Mouse (Mus musculus): ENCODE results near the gene Tmem132a.
A peak's percentile ranks its signal among the peaks of the same experiment; 100 is the strongest.

The Tmem132a gene

DNA sequence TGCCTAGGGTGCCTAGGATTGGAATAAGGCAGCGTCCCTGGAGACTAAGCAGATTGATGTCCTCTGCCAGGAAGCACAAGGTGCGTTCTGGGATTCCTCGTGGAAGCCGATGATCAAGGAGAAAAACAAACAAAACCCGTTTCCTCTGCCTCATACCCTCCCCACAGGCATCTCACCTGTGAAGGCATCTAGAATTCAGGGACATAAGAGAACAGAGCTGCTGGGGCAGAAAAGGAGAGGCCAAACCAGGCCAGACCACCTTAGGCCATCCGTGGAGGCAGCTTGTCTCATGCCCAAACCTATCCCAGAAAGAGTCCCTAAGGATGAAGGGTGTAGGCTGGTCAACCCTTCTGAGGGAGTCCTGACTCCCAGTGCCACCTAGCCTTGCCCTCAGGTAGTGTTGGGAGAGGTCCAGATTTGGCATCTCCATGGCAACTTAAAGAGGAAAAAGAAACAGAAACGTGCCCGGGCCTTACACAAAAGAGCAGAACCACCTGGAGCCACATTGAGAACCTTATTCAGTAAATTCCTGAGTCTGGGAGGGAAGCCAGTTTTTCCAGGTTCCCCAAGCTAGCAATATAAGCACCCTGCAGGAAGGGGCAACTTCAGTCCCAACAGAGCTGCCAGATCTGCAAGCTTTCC, at the start of gene Tmem132a:
Tmem132a (minus strand) TSS at position 55 of the 642 bp plus-strand sequence.
- no peak for DNase-seq (ENCODE audit: low read depth, low spot score)

DNA sequence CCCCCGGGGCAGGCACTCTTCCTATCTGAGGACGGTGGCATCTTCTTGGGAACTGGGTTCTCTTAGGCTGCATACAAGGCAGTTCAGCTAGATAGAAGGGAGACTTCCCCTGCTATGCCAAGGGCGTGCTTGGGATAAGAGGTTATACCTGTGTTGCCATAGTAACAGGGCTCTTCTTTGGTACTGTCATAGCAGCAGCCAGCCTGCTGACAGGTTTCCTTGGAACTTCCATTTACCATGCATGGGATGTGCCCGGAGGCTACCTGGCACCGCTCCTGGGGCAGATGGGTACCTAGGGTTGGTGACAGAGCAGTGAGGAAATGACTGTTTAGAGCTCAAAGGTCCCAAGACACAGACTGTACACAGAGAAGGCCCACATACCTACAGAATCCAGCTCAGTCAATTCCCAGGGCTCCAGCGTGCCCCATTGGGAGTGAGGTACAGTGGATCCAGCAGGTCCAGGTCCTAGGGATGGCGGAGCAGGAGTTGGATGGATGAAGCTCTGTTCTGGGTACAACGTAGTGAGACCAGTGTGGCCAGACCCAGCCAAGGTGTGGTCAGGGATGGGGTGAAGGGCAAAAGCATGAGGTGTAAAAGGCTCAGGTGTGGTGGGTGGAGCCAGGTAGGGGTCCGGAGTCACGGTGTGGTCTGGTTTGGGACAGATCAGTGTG, 48.7 kb upstream of the Tmem132a start:
- DNase-seq (ENCODE audit: low read depth, low spot score) = no peak

DNA sequence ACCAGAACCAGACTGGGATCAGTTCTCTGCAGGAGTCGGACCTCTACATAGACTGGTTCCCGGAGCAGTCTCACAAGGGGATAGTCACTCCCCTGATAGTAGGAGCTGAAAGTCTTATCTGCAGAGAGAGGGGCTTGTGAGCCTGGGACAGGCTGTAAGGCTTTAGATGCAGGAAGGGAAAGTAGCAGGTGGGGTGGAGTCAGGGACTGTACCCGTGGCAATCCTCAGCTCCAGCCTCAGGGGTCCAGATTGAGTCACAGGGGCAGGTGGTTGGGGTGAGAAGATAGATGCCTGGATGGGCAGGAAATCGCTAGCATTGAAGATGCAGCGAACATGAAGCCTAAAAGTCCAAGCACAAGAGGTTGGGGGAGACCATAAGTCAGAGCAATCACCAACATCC, 46.8 kb upstream of the Tmem132a start:
- DNase-seq (ENCODE audit: low read depth, low spot score) = no peak

GRCm38 (mm10) chr19:10914870-10915269, 45.1 kb upstream of the Tmem132a start:
- DNase-seq (ENCODE audit: low read depth, low spot score) = no peak

DNA sequence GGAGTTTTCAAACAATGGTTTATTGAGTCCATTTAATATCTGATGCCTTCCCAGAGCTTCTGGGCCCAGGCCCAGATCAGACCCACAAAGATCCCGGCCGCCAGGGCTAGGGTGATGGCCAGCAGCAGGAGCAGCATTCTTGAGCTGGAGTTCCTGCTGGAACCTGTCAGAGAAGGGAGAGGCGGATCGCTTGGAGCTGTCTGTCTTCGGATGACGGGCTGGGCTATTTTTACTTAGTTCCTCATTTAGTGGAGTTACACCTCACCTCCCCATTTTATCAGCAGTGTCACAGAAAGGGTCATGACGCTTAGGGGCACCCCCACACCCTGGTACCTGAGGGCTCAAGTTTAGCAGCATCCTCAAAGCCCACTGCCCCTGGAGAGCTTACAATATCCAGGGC, 44.6 kb upstream of the Tmem132a start:
- DNase-seq (ENCODE audit: low read depth, low spot score) = peak; percentile 40

DNA sequence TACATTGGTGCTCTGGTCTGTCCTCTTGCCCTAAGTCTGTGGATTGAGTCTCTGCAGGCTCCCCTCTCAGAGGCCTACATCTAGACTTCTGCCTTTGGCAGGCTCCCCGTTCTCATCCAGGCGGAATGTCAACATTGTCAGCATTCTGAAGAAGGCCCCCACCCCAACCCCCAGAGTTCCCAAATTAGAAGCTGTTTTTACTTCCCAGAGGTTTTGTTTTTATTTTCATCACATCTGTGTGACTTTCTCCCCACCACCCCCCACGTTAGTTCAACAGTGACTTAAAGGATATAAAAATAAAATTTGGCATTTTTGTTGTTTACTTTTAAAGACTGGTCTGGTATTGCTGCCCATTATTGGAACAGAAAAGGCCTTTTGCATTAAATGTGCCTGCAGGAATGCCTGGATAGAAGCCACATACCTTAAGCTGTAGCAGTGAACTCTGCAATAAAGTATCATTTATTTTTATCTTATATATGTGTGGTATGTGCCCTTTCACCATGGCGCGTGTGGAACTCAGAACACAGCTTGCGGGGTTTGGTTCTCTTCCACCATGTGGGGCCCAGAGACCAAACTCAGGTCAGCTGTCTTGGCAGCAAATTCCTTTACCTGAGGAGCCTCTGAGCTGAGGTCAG, 39.5 kb upstream of the Tmem132a start:
- no peak for DNase-seq (ENCODE audit: low read depth, low spot score)

- peak; percentile 59 for DNase-seq (ENCODE audit: low read depth, low spot score)
Measured at GRCm38 (mm10) chr19:10907891-10908290, 38.2 kb upstream of the Tmem132a start.

DNA sequence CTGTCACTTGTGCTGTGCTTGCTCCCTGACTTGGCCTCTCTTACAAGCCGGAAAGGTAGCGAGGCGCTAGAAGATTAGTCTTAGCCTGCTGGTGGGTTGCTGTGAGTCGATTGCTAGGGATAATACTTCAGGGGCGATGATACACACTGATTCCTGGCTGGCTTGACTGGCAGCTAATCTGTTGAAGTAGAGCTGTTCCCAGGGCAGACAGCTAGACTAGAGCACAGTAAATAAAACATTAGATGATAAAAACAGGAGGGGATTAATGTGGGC, 35.9 kb upstream of the Tmem132a start:
- DNase-seq (ENCODE audit: low read depth, low spot score) = no peak

DNA sequence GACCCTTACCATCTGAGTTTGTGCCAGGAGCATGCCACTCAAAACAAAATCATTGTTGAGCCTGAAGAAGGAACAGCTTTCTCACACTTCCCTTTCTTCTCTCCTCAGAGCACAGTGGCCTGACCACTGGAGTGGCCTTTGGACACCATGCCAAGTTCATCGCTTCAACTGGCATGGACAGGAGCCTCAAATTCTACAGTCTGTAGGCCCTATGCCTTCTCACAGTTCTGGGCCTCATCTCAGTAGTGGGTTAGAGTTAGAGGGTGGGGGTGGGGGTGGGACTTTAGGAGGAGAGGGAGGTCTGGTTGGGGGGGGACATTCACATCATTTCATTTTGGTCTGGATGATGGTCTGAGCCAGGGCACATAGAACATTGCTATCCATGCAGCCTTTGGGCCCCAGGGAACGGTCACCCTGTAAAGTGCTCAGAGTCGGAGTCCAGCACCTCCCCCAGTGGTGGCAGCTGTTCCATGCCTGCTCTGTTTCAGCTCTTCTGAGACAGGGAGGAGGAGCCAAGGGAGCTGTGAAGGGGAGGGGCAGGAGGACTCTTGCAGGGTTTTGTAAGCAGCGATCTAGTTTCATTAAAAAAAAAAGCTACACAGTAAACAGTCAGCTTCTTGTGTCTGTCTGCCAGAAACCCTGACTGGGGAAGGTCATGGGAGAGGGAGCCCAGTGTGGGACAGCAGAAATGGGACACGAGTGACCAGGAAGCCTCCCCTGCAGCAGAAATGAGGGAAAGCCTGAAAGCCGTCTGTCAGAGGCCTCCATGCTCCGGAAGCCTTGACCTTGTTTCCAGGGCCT, 35.4 kb upstream of the Tmem132a start:
- peak; percentile 86 for DNase-seq (ENCODE audit: low read depth, low spot score)

DNA sequence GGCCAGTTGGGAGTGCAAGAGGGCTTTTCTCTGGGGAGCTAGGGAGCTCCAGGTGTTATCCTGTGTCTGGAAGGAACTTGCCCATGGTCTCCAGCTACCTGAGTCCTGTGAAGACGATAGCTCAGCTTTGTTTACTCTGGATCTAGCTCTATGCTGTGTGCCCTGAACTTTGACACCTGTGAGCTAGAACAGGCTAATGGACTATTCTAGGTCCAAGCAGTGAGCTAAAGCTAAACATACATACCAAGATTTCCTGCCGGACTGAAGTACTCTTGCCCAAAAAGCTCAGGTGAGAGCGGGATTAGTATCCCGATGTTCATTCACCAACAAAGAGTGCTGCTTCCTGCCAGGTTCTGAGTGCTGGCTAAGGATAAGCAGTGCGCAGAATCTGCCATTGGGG, 34.8 kb upstream of the Tmem132a start:
- no peak for DNase-seq (ENCODE audit: low read depth, low spot score)

DNA sequence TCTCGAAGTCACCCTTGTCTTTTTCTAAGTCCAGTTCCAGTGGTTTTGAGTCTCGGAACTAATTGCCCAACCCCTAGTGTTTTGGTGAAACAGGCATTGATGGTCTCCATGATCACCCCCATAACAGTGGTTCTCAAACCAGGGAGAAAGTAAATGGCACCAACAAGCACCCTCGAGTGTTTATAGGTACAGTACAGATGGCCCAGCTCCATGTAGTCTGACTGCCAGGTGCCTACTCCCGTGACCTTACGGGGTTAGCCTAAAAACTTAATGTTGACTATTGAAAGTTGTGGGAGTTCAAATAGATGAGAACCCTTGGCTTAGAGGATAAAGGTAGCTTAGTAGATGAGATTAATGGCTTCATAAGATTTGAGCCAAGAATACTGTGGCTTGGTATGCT, 31.3 kb upstream of the Tmem132a start:
- no peak for DNase-seq (ENCODE audit: low read depth, low spot score)

DNA sequence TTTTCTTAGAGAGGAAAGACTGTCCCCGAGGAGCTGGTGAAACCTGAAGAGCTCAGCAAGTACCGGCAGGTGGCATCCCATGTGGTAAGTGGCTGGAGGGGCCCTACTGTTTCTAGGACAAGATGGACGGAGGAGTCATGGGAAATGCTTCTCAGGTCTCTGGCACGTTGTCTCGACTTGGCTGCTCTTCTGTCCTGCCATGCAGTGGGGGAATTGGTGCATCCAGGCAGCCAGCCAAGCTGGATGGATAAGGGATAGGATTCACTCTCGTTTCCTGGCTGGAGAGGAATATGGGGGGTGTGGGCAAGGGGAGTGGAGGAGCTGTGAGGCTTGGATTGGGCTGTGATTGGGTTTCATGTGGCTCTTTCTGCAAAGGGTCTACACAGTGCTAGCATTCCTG, 30.6 kb upstream of the Tmem132a start:
- peak; percentile 87 for DNase-seq (ENCODE audit: low read depth, low spot score)

DNA sequence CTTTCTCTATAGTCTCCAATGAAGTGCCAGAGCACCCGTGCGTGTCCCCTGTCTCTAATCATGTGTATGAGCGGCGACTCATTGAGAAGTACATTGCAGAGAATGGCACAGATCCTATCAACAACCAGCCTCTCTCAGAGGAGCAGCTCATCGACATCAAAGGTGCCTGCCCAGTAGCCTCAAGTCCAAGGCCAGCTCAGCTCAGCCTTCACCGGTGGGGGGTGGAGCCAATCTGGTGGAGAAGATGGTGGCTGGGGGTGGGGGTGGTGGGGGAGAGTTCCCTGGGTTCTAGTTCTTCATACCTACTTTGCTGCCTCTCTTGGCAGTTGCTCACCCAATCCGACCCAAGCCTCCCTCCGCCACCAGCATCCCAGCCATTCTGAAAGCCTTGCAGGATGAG, 27.8 kb upstream of the Tmem132a start:
- no peak for DNase-seq (ENCODE audit: low read depth, low spot score)

GRCm38 (mm10) chr19:10896849-10897248, 27.1 kb upstream of the Tmem132a start:
- DNase-seq (ENCODE audit: low read depth, low spot score) = no peak

DNA sequence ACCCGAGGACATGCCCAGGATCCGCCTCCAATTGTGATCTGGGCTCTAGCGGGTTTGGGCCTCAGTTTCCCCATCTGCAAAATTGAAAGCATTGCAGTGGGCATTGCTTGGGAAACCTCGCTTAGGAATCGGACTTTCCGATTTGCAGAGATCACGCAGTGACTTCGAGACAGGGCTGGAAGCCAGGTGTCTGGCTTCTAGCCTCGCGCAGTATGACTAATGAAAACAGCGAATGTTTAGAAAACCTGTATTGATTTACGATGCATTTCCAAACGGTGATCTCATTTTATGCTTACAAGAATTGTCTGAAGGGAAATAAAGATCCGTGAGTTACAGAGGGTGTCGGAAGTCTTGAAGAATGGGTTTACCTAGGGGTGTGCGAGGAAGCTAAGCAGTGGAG, 26.0 kb upstream of the Tmem132a start:
- DNase-seq (ENCODE audit: low read depth, low spot score) = no peak

GRCm38 (mm10) chr19:10895016-10895528, 25.3 kb upstream of the Tmem132a start, which contains the start of gene Prpf19:
Prpf19 (plus strand) TSS chr19:10895231.
- DNase-seq (ENCODE audit: low read depth, low spot score) = peak; percentile 98

DNA sequence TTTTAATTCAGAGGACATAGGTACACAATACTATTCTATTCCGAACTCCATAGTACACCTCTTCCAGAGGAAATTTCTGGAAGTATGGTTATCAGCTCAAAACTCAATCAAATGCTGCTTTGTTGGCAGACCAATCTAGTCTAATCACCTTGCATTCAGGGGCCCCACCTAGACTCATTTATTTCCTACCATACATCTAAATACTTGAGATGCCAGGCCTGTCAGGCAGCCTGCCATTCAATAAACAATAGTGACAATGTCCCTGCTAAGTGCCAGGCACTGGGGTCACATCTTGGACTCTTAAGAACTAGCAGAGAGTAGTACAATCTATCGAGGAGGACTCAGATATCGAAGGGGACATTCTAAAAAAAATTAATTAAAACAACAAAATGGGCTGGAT, 22.5 kb upstream of the Tmem132a start:
- DNase-seq (ENCODE audit: low read depth, low spot score) = no peak

- peak; percentile 98 for DNase-seq (ENCODE audit: low read depth, low spot score)
Measured at GRCm38 (mm10) chr19:10881426-10882154, 11.8 kb upstream of the Tmem132a start, which contains the start of gene Tmem109. Tmem109 (minus strand) TSS chr19:10882001.

- DNase-seq (ENCODE audit: low read depth, low spot score) = peak; percentile 90
Measured at GRCm38 (mm10) chr19:10880975-10881425, 11.3 kb upstream of the Tmem132a start.

DNA sequence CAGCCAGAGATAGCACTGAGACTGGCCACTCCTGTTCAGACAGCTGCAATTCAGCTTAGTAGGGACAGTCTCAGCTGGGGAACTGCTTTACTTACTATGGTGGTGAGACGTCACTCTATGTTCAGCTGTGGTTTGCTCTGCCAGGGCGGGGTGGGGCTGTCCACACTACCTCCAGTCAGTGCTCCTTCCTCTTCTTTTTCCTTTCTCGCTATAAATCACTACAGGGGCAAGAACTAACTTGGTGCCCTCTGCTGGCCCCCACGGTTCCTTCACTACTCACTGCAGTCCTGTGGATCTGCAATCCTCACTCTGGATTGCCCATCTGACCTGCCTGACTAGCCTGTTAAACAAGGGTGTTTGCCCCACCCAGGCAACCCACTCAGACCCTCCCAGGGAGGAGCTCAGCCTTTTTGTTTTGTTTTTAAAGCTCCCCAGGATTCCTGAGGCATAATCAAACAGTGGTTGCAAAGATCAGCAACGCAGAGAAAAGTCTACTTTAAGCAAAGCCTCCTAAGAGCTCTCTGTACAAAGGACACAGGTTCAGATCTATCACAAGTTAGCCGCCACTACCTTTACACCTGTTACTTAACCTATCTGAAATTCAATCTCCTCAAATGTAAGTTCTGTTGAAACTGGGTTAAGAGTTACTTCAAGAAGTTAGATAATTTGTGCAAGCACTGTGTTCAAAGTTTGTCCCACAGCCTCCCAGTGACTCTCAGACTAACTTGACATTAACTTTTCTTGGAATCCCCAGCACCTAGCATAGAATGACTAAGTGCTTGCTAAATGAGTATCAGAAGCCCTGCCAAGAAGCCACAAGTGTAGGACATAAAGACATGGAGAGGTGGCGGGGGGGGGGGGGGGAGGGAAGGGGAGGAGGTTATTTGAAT, 10.6 kb upstream of the Tmem132a start:
- DNase-seq (ENCODE audit: low read depth, low spot score) = peak; percentile 87

All from skeletal muscle tissue, adult 2 months (tissue).